Mouse (Mus musculus) MN1 (cell line): Measurements from ENCODE around the gene Lrrc8c.

Source experiments
- DNase-seq: peaks from one replicate; pipeline ENCODE4 v3.0.0-alpha.2; 2016; ENCODE audit warnings: low spot score

Gene Lrrc8c

DNA sequence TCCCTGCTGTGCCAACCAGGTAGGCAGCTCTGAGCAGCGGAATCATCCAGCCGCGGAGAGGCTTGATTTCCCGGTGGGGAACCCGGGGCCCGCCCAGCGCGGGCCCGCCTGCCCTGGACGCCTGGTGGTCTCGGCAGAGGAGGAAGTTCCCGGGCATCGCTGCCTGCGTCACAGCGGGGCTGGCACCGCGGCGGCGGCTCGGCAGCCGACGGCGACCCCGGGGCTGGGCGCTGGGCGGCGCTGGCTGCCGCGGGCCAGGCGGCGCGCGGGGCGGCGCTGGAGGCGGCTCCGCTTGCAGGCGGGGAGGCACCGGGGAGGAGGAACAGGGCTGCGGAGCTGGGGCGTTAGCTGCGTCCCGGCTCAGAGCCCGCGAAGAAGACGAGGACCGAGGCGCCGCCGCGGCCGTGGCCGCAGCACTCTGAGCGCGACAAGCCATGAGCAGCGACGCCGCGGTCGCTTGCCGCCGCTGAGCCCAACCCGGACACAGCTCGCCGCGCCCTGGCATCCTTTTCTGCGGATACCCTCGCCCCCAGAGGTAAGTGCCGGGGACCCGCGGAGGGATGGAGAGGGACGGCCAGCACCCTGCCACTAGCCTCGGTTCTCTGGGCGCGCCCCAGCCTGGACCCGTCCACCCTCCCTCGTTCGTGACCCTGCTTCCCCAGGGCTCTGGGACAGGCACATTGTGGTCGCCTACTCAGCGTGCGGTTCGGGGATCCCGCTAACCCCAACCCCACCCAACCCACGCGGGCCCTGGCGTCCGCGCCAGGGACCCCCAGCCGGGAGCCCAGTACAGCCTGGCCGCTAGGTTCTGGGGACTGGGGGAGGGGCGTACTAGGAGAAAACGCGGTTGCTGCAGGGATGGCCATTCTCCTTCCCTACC, at the start of gene Lrrc8c:
TSS of gene Lrrc8c (plus strand) at position 293 of the 880 bp plus-strand sequence.
- peak; percentile 85 for DNase-seq

GRCm38 (mm10) chr5:105472983-105473705, 46.0 kb upstream of the Lrrc8c start:
- no peak for DNase-seq

GRCm38 (mm10) chr5:105477527-105477926, 41.7 kb upstream of the Lrrc8c start:
- DNase-seq: no peak

- DNase-seq: no peak
Measured at GRCm38 (mm10) chr5:105479673-105480072, 39.5 kb upstream of the Lrrc8c start.

DNA sequence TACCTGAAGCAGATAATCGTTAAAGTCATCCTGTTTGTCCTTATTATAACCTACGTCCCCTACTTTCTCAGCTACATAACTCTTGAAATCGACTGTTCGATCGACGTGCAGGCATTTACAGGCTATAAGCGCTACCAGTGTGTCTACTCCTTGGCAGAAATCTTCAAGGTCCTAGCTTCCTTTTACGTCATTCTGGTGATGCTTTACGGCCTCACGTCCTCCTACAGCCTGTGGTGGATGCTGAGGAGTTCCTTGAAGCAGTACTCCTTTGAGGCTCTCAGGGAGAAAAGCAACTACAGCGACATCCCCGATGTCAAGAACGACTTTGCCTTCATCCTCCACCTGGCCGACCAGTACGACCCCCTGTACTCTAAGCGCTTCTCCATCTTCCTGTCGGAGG, 38.6 kb upstream of the Lrrc8c start:
- no peak for DNase-seq

- DNase-seq: no peak
Measured at GRCm38 (mm10) chr5:105483632-105484031, 35.6 kb upstream of the Lrrc8c start.

- no peak for DNase-seq
Measured at GRCm38 (mm10) chr5:105484247-105484646, 34.9 kb upstream of the Lrrc8c start.

GRCm38 (mm10) chr5:105484891-105485290, 34.3 kb upstream of the Lrrc8c start:
- no peak for DNase-seq

DNA sequence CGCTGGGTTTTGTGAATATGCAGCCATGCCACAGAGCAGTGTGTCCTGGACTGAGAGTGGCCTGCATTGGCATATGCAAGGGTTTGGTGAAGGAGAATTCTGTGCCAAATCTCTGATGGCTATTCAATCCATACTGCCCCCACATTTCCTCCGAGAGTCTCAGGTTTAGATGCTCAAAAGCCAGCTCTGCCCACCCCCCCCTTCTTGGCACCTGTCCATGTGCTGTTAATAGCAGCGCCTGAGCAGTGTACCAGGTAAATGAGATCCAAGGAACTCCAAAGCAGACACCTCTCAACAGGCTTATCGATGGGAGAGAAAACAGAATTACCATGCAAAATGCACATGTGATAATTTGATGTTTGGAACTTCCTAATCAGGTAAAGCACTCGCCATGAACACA, 29.0 kb upstream of the Lrrc8c start:
- DNase-seq: no peak

DNA sequence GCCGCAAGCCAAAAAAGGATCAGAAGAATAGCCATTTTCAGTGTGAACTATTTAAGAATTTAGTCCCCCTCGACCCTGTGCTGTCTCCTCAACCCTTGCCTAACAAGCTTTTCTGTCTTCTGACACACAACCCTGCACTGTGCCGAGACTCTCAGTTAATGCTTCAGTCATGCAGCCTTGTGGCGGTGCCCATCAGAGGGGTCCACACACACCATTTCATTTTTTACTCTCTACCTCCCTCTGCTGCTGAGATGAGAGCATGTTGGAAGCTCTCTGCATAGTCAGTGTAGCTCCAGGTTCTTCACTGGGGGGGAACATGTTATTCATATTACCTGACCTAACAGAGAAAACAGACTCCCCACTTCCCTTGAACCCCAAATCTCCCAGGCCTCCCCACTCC, 27.8 kb upstream of the Lrrc8c start:
- peak; percentile 15 for DNase-seq

- DNase-seq: peak; percentile 50
Measured at GRCm38 (mm10) chr5:105492367-105493246, 26.6 kb upstream of the Lrrc8c start.

DNA sequence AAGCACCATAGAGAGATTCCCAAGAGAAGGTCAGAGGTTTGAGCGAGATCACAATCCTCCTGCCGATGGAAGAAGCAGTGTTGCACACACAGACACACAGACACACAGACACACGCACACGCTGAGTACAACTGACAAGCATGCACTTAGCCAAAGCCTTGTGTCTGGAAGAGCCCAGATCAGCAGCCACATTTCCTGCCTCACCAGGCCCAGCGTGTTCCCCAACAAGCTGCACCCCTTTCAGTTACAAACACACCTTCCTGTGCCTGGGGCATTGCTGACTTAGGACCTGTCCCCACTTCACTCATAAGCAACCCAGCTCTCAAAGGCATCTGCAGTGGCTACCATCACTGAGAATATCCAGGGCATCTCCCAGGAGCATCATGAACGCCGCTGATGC, 25.8 kb upstream of the Lrrc8c start:
- no peak for DNase-seq

DNA sequence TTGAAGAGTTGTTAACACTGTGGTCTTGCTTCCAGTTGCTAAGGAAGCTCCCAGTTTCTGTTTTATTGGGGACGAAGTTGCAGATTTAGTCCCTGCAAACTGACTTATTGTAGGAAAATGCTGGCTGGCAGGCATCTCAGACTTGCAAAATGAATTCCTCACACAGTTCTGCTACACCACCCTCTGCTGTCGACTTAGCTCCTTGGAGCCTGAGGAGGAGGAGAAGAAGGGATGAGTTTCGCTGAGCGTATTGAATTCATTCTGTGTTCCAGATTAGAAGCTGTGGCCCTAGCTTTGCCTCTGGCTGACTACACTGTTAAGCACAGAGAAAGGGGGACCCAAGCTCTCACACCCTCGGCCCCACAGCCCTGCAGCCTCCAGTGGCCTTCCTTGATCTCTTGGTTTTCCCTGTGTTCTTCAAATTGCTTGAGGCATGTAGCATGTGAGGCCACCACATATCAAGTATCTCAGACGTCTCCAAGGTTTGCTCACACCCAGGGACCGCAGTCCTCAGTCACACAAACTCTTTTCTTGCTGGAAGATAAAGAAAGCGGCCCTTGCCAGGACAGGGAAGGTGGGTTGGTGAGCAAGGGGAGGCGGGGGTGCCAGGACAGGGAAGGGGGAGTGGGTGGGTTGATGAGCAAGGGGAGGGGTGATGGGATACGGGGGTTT, 24.8 kb upstream of the Lrrc8c start:
- DNase-seq: no peak

DNA sequence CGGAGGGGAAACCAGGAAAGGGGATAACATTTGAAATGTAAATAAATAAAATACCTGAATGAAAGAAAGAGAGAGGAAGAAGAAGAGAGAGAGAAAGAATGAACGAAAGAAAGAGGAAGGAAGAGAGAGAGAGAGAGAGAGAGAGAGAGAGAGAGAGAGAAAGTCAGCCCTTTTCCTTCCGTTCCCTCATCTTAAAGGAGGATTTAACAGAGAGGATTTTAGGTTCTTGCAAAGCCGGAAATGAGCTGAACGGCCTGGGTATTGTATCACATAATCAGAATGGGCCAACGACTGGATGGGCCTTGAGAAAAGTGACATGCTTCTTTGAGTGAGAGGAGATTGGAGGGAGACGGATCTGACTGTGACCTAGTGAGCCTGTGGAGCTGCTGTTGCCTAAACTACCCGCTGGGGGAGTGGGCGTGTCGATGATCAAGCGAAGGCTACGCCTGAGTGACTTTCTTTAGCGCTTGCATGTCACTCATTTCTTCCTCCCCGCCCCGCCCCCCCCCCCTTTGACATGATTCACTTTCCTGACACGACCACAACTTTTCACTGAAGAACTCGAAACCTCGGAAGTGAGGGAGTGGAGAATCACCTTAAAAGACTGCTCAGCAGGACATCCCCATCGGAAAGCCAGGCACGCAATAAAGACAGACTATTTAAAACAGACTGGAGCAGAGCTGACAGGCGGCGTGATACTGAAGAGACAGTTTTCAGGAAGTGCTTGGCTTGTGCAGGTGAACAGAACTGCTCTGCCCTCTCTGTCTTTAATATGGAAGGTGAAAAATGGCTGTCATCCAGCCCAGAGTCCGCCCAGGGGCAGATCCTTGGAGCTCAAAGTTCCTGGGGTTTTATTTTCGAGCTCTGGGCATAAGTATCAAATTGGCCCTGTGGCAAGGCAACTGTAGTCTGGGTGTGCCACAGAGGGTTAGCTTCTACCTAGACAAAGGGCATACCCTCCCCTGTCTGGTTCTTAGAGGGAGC, 24.0 kb upstream of the Lrrc8c start:
- peak; percentile 51 for DNase-seq

DNA sequence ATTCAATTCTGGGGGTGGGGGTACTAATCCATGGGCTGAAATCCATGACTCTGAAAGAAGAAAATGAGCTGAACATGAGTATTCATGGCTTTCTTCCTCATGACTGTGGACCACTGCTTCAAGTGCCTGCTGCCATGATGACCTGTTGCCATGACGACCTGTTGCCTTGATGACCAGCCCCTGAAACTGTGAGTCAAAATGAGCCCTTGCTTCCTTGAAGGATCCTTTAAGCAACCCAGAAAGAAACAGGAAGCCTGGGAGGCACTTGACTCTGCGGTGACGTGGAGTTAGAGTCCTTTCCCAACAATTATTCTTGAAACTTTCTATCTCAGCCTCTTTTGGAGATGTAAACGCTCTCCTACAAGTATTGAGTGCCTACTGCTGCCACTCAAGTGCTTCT, 23.1 kb upstream of the Lrrc8c start:
- DNase-seq: no peak

DNA sequence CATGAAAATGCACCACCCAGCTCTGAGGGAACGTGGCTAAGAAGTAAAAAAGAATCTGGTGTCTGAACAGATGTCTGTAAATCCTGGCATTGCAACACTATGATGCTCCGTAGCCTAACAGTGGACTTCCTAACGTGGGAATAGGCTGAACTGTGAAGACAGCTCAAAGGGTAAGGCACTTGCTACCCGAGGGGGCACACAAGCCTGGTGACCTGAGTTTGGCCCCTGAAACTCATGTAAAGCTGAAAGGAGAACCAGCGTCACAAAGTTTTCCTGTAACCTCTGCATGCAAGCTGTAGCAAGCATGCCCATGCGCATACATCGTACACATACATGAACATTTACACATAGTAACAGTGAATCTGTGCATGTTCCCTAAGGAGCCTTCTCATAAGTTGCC, 22.6 kb upstream of the Lrrc8c start:
- DNase-seq: no peak

DNA sequence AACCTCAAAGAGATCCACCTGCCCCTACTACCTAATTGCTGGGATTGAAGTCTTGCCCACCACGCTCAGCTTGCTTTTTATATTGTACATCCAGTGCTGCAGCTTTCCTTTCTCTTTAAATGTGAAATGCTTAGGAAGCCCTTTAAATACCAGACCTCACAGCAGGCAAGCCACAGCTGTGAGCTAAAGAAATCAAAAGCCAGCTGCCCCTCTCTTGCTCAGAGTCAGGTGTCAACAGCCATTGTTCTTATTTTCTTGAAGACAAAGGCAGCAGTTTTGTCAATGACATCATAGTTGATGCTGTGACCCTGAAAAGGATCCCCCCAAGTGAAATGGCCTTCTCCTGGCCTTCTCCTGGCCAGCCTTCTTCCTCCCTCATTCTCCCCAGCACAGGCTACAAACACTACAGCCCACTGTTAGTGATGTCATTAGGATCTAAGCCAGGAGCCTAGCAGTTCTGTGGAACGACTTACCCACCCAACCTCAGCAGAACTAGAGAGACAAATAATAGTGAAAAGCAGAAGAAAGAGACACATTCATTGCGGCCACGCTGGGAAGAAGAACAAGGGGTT, 20.7 kb upstream of the Lrrc8c start:
- peak; percentile 13 for DNase-seq

GRCm38 (mm10) chr5:105499396-105499795, 19.8 kb upstream of the Lrrc8c start:
- peak; percentile 34 for DNase-seq

GRCm38 (mm10) chr5:105500132-105501121, 18.8 kb upstream of the Lrrc8c start:
- DNase-seq: peak; percentile 61
